Mouse (Mus musculus): ENCODE results near the gene Zdhhc3.

Zdhhc3 gene

GRCm38 (mm10) chr9:123112805-123113521, at the start of gene Zdhhc3, which contains the start of gene Exosc7:
Zdhhc3 (minus strand) TSS chr9:123113205.
Exosc7 (plus strand) TSS chr9:123113215.
- DNase-seq (ENCODE audit: low spot score), result peak; percentile 92

DNA sequence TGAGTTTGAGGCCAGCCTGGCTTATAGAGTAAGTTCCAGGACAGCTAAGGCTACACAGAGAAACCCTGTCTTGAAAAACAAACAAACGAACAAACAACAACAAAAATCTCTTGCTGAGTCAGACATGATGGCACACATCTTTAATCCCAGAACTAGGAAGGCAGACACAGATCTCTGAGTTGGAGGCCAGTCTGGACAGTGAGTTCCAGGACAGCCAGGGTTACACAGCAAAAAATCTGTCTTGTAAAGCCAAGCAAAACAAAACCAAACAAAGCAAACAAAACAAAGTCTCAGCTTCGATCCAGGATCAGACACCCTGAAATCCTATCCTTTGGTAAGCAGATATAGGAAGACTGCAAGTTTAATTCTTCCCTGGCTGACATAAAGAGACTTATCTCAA, 48.8 kb upstream of the Zdhhc3 start:
- DNase-seq (ENCODE audit: low spot score), result no peak

DNA sequence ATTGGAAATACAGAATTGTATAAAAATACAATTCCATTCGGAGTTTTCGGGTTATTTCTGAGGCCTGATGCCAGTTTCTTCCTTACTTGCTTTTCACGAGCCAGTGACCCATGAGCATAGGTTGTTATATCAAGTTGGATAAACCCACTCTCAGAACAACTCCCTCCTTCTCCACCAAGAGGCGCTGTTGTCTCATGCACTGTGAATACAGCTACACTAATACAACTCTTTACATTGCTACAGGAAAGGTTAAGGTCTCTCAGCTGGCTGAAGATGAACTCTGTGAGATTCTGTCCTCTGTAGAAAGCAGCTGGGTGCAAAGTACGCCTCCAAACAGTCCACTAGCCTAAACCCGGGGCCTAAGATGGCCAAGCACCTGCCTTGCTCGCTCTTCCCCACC, 46.3 kb upstream of the Zdhhc3 start:
- DNase-seq (ENCODE audit: low spot score), result peak; percentile 77

GRCm38 (mm10) chr9:123158125-123158836, 45.3 kb upstream of the Zdhhc3 start:
- peak; percentile 59 for DNase-seq (ENCODE audit: low spot score)

DNA sequence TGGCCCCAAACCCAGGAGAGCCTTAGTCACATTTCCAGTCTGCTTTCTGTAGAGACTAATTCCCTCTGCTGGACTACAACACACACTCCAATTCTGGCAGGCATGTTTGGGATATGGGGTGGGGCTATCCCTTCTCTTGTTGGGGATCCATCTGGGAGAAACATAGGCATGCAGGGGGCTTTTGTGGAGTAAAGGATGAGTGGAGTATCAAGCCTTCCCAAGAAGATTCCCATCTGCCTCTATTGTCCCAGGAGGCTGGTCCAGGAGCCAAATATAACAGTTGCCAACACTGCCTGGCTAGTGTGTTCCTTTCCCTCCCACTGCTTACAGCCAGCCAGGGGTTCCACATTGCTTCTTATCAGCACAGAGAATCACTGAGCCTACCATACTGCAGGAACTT, 44.7 kb upstream of the Zdhhc3 start:
- DNase-seq (ENCODE audit: low spot score), result peak; percentile 16

- no peak for DNase-seq (ENCODE audit: low spot score)
These were observed 43.9 kb upstream of the Zdhhc3 start for GRCm38 (mm10) chr9:123156910-123157361.

GRCm38 (mm10) chr9:123153121-123153520, 40.1 kb upstream of the Zdhhc3 start:
- no peak for DNase-seq (ENCODE audit: low spot score)

DNA sequence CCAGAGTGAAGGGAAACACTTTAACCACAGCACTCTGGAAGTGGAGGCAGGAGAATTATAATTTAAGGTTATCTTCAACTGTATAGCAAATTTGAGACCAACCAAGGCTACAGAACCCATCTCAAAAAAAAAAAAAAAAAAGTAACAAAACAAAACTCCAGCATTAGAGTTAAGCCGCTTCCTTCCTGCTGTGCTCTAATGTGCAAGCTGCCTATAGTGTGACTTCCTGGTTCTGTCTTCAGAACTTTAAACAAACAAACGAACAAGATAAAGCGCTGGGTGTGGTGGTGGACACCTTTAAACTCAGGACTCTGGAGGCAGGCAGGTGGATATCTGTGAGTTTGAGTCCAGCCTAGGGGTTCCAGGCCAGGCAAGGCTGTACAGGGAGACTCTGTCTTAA, 39.0 kb upstream of the Zdhhc3 start:
- no peak for DNase-seq (ENCODE audit: low spot score)

- no peak for DNase-seq (ENCODE audit: low spot score)
These were observed 38.6 kb upstream of the Zdhhc3 start for GRCm38 (mm10) chr9:123151561-123151960.

DNA sequence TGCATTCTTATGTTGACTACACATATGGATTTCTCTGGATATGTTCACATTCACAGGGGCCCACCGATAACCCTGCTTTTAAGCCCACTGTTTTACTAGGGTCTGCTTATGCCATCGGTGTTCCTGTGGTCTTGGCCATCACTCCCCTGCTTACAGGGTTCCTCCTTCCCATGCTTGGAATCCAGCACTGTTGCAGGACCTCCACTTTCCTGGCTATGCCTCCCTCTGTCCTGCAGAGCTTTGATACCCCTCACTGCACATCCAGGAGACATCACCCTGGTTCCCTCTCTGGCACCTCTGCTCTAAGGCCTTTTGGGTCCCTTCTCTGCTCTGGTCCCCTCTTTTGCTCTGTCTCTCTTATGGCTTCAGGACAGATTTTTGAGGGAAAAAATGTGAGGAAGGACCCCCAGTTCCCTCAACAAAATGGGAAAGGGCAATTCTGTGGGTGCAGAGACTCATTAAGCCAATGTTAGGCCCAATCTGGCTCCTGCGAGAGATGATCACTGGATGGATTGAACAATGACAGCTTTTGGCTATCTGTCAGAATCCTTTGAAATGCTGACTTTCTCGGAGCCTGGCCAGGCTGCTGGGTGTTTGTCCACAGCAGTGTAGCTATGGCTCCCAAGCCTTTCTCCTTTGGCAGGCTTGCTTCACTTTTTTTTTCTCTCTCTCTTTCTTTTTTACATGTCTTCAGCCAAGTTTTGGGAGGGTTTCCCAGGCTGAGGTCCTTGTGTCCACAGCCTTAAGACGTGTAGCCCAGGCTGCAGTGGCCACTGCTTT, 37.4 kb upstream of the Zdhhc3 start, which contains the start of gene Clec3b:
TSS of gene Clec3b (plus strand) at position 706 of the 780 bp plus-strand sequence.
- DNase-seq (ENCODE audit: low spot score), result peak; percentile 18

DNA sequence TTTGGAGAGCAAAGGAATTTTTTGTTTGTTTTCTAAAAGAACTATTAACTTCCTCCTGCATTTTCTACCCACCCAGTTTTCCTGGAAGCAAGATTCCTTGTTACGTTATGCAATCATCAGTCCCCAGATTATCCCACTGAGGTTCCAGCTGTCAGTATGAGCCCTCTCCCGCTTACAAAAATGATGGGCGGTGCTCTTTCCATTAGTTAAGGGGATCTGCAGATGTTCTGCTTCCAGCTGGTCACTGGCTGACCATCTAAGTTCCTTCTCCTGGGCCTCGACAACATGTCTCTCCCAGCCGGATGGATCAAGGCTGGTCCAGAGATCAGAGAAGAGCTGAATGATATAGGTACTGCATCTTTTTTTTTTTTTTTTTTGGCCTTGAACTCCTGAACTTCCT, 35.4 kb upstream of the Zdhhc3 start:
- DNase-seq (ENCODE audit: low spot score), result no peak

DNA sequence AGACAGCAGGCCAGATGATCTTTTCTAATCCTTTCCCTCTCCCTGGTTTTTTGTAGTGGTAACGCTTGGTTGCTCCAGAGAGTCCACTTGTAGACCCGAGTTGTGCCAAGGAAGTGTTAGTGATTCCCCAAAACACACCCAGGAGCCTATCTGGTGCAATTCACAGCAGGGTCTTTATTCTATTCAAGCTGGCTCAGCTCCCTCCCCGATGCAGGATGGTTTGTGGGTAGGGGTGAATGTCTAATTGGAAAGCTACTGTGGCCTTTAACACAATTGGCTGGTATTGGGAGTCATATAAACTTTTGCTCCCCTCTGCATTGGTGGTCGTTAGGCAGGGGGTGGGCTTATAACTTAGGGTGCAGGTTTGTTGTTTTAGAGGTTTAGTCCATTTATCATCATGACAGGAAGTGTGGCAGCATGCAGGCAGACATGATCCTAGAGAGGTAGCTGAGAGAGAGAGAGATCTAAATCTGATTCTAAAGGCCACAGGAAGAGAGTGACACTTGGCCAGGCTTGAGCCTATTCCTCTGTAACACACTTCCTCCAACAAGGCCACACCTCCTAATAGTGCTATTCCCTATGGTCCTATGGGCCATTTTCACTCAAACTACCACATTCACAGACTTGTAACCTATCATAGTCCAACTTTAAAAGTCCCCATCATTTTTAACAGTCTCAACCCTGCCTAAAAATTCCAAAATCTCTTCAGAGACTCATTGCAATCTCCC, 27.0 kb upstream of the Zdhhc3 start:
- DNase-seq (ENCODE audit: low spot score), result no peak

DNA sequence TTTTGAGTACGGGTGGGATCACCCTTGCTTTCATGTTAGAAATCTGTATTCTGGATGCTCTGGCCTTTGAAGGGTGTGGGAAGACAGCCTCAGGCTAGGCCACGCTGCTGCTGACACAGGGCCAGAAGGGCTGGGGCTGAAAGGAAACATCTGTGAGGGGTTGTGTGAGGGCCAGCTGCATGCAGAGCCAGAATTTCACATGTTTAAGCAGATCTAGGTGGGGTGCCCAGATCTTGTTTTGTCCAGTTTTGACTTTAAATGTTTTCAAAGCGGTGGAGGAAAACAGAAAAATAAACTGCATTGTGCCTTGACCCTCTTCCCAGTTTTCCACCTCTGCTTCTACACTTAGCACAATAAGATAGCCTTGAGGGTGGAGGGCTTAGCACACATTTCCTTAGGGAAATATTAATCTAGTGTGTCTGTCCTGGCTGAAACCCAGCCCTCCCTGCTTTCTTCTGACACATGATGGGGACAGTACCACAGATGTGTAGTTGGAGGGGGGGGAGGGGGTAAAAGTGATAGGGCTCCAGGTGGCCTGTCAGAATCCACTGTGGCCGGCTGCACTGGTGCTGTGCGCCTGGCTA, 26.0 kb upstream of the Zdhhc3 start:
- no peak for DNase-seq (ENCODE audit: low spot score)

DNA sequence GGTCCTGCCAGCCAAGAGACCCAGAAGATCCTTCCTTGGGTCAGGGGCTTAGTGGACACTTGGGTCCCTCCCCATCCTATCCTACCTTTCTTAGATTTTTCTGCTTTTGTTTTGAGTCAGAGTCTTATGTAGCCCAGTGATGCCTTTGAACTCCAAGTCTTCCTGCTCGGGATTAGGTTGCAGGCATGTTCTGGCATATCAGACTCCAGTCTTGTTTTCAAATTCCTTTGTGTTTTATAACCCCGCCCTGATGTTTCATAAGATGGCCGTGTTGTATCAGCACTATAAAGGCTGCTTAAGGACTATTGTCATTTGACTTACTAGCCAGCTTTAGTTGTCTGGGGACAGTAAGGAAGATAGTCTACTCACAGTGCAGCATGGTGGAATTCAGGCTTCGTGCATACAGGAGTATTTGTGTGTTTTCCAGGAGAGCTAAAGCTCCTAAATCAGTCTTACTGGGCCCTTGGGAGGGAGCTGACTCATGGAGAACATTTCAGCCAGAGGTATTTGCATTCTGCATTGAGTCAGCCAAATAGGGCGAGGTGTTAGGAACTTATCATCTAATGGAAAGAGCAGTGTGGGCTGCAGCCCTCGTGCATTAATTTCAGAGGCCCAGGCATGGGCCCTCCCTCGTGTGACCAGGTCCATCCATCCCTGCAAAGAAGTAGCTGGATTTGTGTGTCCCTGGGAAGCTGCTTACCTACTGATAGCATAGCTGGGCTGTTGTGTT, 24.1 kb upstream of the Zdhhc3 start:
- peak; percentile 16 for DNase-seq (ENCODE audit: low spot score)

- DNase-seq (ENCODE audit: low spot score), result no peak
These were observed 20.0 kb upstream of the Zdhhc3 start for GRCm38 (mm10) chr9:123132994-123133393.

DNA sequence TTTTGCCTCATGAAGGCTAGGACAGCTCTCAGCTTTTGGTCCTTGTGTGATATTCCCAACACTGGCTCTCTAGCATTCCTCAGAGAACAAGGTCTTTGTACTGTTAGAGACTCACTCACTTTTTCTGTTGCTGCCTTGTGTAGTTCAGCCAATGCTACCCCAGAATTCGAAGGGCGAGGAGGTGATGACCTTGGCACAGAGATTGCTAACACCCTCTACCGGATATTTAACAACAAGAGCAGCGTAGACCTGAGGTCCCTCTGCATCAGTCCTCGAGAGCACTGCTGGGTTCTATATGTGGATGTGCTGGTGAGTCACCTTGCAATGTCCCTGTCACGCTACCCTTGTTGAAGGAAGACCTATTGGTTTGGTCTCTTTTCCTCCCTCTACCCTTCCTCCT, 14.7 kb upstream of the Zdhhc3 start:
- no peak for DNase-seq (ENCODE audit: low spot score)

- no peak for DNase-seq (ENCODE audit: low spot score)
These were observed 11.5 kb upstream of the Zdhhc3 start for GRCm38 (mm10) chr9:123124413-123124981.

GRCm38 (mm10) chr9:123123571-123124412, 10.8 kb upstream of the Zdhhc3 start:
- peak; percentile 31 for DNase-seq (ENCODE audit: low spot score)

DNA sequence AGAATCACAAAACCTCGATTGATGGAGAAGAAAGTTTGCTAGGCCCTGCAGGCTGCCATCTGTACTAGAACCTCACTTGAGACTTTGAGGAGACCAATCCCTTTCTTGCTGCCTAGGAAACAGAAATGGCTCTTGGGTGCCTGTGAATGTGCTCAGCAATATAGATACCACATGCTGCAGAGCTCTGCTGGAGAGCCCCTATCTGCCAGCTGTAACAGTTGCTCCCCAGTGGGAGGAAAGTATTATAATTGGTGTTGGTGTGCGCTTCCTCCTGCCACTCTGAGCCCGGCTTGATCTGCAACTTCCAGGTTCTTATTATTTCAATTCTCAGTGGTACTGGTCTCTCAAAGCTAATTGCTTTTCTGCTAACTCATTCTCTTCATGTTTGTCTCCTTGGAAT, 10.0 kb upstream of the Zdhhc3 start:
- DNase-seq (ENCODE audit: low spot score), result no peak

- DNase-seq (ENCODE audit: low spot score), result no peak
These were observed 2.6 kb upstream of the Zdhhc3 start for GRCm38 (mm10) chr9:123115566-123115965.

Data from MN1 (cell line).